Mouse (Mus musculus) lung, adult 2 months (tissue): ENCODE results near the gene Cavin1.

Experiments used
- CTCF ChIP-seq: fragments of 200-500 bp; IDR thresholded peaks from 2 replicates; pipeline ENCODE4 v1.5.1; 2011; ENCODE audit warnings: mild to moderate bottlenecking, low read length, control low read depth; ENCODE audit not compliant: insufficient read depth
- POLR2A ChIP-seq: fragments of 200-500 bp; IDR thresholded peaks from 2 replicates; pipeline ENCODE4 v1.6.1; 2011; ENCODE audit warnings: low read depth, mild to moderate bottlenecking, control low read depth, low read length, borderline replicate concordance; ENCODE audit errors: extremely low read depth

DNA sequence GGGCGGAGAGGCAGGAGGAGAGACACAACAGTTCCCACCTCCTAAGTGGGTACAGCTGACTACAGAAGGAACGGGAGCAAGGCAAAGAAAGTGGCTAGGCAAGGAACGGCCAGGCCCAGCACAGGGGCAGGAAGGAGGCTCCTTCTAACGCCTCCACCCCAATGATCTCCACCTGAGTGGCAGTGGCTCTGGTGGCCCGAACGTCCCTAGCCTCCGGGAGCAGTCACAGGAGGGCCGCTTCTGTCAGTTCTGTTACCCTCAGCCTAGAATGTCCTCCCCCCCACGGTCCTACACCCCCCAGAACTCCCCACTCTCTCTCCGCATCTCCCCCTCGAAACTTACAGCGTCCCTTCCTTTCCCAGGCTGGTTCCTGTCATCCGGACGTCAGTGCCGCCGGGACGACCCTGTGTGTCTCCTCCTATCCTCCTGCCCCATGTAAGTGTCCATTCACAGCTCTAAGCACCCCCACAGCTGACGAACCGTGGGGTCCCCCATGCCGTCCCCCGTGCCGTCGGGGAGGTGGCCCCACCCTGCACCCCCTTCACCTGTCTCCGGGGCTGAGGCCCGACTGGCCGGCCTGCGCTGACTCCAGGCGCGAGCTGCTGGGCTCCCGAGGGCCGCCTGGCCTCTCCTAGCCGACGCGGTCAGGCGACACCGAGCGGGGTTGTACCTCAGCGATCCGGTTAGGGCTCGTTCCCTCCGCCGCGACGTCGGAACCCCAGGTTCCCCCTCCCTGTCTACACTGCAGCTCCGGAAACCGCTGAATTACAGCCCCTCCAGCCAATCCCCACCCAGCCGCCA, 31.8 kb downstream of the Cavin1 start:
- TF ChIP-seq POLR2A (peak; percentile 94), CTCF (no peak)
